9 mouse cellular contexts compared by ENCODE assay signal in the genomic region with DNA sequence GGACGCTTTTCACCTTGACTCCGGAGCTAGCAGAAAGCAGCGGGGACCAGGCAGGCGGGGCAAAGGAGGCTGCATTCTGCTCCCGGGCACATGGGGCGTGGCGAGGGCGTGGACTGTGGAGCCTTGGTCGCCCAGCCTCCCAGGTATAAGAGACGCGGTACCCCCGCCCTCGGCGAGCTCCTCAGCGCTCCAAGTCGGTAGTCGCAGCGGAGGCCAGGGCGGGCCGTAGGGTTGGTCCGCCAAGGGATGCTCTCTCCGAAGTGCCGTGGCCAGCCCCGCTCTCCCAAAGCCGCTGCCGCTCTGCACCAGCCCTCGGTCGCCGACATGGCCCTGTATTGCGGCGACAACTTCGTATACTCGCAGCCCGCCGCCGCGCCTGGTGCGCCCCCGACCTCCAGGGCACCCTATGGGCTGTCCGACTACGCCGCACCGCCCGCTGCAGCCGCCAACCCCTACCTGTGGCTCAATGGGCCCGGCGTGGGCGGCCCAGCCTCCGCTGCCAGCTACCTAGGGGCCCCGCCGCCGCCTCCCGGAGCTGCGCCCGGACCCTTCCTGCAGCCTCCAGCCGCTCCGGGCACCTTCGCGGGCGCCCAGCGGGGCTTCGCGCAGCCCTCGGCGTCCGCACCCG. TPM values are rescaled to one million over a fixed set of nuclear protein-coding genes. Genes with fewer than 3 reads are reported as not detected.
A peak's percentile ranks its signal among the peaks of the same experiment; 100 is the strongest.
DNase-seq lines count a peak whose midpoint lies in the region; ATAC-seq and TF ChIP-seq lines count a peak whose summit lies in the region.
"Had no signal": no experiment of that assay in that cellular context is flagged by ENCODE, and none has a peak within 500 bp of the region (broad histone marks: within the 10 kb centered on the region; RNA-seq: fewer than 3 reads in every experiment).

Gene Foxi3 (plus strand): TSS at position 247 of the 628 bp plus-strand sequence.

- H3K27ac ChIP-seq in kidney, embryonic 15.5 days, result no peak within 1 kb of the TSS
- H3K27ac ChIP-seq in small intestine, adult 2 months (ENCODE audit: insufficient read depth, low read depth, low read length), result no peak within 1 kb of the TSS

- H3K4me2 ChIP-seq in kidney, embryonic 15.5 days, result peak within 1 kb of the TSS; percentile 94

- WGBS in kidney, embryonic 15.5 days, result under 1% methylated on average over 60 of the region's 67 CpGs
- WGBS in small intestine, adult 2 months, result 2% methylated on average over 64 of the region's 67 CpGs

- intact Hi-C loops in left cerebral cortex, postnatal 36 days (cut with DNase I), result no loop called here

- no peak for TF ChIP-seq POLR2A in small intestine, adult 2 months (IDR thresholded peaks at IDR 0.05; ENCODE audit: low read depth, low read length)

- peaks cover 15% of the 10 kb centered on the region for H3K4me1 ChIP-seq in kidney, embryonic 15.5 days
- peaks cover 5% of the 10 kb centered on the region for H3K4me1 ChIP-seq in small intestine, adult 2 months (ENCODE audit: control insufficient read depth, insufficient read depth, insufficient read length, low read length)

- H3K27me3 ChIP-seq in kidney, embryonic 15.5 days, result peaks cover 92% of the 10 kb centered on the region
- H3K27me3 ChIP-seq in small intestine, adult 2 months (ENCODE audit: control insufficient read depth, insufficient read depth, low read length), result peaks cover 40% of the 10 kb centered on the region

- TF ChIP-seq CTCF in small intestine, adult 2 months (IDR thresholded peaks at IDR 0.05; ENCODE audit: extremely low read depth, insufficient read length, insufficient replicate concordance, low read depth, low read length), result no peak

- peak within 1 kb of the TSS; percentile 29; the same call in 1 of the 2 replicates for H3K9ac ChIP-seq in kidney, embryonic 15.5 days

- H3K9me3 ChIP-seq in kidney, embryonic 15.5 days (replicated peaks), result no peaks in the 10 kb centered on the region

- H3K4me3 ChIP-seq in kidney, embryonic 15.5 days (replicated peaks), result peak within 1 kb of the TSS; percentile 52
- H3K4me3 ChIP-seq in small intestine, adult 2 months (ENCODE audit: low read depth, low read length), result peak within 1 kb of the TSS; percentile 58

- ATAC-seq in granulocyte monocyte progenitor cell, adult 5-6 weeks (replicated peaks; ENCODE audit: poor library complexity, severe bottlenecking), result peak; percentile 70
- ATAC-seq in kidney, embryonic 15.5 days (replicated peaks; ENCODE audit: low FRiP score), result peak; percentile 89

- peak; percentile 6 to 10 for DNase-seq in left cerebral cortex, postnatal 36 days (ENCODE audit: low spot score in 2 of 2)
- no peak for DNase-seq in left cerebral cortex, adult 11 months (ENCODE audit: low spot score)
- DNase-seq in cerebellum, adult 8-10 months, result peak; percentile 7
- DNase-seq in lung, postnatal 10 days, result peak; percentile 24
- DNase-seq in adipocyte (ENCODE audit: low spot score), result no peak

- H3K36me3 ChIP-seq in kidney, embryonic 15.5 days, result no peaks in the 10 kb centered on the region
- H3K36me3 ChIP-seq in small intestine, adult 2 months (ENCODE audit: control insufficient read depth, insufficient read depth, low read length), result no peaks in the 10 kb centered on the region

RNA-seq across cellular contexts. Expression of gene Foxi3, which starts in this region (rescaled TPM):
- total RNA-seq in left cerebral cortex, postnatal 36 days (2021), result not detected
- not detected in 2 replicates for total RNA-seq in granulocyte monocyte progenitor cell, adult 5-6 weeks (2014; fragmentation: Nextera tagmentation)
- total RNA-seq in granulocyte monocyte progenitor cell, adult 5-6 weeks (2017), result not detected in 2 replicates
- polyA plus RNA-seq in kidney, embryonic 15.5 days (2015; fragmentation: Nextera tagmentation; extraction: Ambion mirVana), result not detected in 2 replicates
- polyA plus RNA-seq in small intestine, adult 2 months (2012; rRNA removed), result not detected in 2 replicates
- total RNA-seq: liver, adult 2 months had no signal
- polyA plus RNA-seq: liver, adult 2 months had no signal

Comparison
In these comparisons a context has a peak if more than half of its experiments do, and no peak if none do; other contexts are left out.
1. Peak in DNase-seq in left cerebral cortex, postnatal 36 days; RNA of the gene not detected or under 1 TPM.
2. Peak in ATAC-seq in granulocyte monocyte progenitor cell, adult 5-6 weeks; RNA of the gene not detected or under 1 TPM.
3. Peak in ATAC-seq, H3K4me3 ChIP-seq, H3K9ac ChIP-seq and H3K4me2 ChIP-seq in kidney, embryonic 15.5 days; RNA of the gene not detected or under 1 TPM.
4. DNase-seq: peak in cerebellum, adult 8-10 months (single experiment) and lung, postnatal 10 days (single experiment); none in left cerebral cortex, adult 11 months (single experiment) and adipocyte (single experiment).